Mouse (Mus musculus) thymus, postnatal 4 days (tissue): ENCODE results near the gene Hsp90ab1.

ENCODE experiments used
- DNase-seq: peaks from one replicate; pipeline ENCODE4 v3.0.0; 2021

Hsp90ab1 gene

DNA sequence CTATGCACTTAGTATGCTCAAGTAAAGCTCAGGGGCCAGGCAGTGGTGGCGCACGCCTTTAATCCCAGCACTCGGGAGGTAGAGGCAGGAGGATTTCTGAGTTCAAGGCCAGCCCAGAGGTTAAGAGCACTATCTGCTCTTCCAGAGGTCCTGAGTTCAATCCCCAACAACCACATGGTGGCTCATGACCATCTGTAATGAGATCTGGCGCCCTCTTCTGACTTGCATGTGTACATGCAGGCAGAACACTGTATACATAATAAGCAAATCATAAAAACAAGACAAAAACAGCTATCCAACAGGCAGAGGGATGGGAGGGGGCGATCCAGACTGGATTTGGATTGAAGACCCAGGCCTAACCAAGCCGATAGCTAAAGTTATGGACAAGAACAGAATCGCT is 5.8 kb upstream of the Hsp90ab1 start:
- peak; percentile 59 for DNase-seq

GRCm38 (mm10) chr17:45578242-45578641 is 5.2 kb upstream of the Hsp90ab1 start:
- no peak for DNase-seq

DNA sequence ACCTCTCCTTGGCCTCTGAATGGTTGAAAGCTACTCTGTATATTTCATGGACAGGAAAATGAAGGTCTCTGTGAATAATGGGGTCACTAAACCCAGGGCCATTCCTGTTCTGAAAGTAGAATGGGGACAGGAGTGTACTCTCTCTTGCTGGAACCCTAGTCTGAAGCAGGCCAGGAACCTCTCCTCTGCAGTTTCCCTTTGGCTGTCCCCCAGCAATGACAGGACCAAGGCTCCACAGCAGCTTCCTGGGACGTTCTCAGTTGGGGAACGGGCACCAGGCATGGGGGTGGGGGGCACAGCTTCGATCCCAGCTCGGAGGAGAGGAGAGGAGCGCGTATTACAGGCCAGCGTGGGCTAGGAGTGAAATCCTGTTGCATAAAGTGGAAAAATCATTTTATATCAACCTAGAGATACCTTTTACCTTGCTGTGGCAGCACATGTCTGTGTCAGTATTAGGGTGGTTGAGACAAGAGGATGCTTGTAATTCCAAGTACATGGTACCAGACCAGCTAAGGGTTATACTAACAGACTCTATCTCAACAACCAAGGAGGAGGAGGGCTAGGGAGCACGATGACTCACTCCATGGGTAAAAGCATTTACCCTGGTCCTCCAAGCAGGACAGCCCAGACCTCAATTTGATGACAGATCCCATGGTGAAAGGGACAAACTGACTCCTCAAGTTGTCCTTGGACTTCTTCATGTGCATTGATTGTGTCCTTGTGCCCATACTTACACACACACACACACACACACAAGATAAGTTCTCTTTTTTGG is 2.2 kb upstream of the Hsp90ab1 start:
- DNase-seq, result no peak

DNA sequence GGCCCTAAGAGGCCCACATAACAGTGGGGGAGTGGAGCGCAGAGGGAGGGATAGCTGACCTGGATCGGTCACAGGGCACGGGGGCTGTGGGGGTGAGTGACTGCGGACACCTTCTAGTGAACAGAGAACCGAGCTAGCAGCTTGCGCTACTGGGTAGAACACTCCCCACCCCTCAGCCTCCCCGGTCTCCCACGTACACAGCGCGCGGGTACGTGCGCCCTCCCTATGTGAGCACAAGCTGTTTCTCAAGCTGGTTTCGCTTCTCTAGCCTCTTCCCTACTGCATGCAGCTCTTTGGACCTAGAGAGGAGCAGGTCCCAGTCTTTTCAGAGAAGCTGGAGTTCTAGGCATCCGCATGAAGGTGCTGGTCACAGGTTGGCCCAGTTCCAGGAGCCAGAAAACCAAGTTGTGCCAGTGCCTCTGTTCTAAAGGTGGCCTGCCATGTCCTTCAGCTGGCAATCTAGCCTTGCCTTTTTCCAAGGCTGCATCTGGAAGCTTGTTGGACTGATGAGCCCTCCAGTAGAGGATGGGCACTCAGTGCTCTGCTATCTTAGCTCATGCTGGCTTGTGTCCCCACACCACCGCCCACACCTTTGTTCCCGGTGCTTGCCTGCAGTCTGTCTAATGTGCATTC is 1.2 kb upstream of the Hsp90ab1 start:
- DNase-seq, result peak; percentile 80

- peak; percentile 98 for DNase-seq
Observed at GRCm38 (mm10) chr17:45573780-45574123, 681 bp upstream of the Hsp90ab1 start.

GRCm38 (mm10) chr17:45572103-45573086 is 676 bp downstream of the Hsp90ab1 start:
- DNase-seq, result peak; percentile 83

GRCm38 (mm10) chr17:45569999-45570398 is 3.1 kb downstream of the Hsp90ab1 start:
- DNase-seq, result no peak

DNA sequence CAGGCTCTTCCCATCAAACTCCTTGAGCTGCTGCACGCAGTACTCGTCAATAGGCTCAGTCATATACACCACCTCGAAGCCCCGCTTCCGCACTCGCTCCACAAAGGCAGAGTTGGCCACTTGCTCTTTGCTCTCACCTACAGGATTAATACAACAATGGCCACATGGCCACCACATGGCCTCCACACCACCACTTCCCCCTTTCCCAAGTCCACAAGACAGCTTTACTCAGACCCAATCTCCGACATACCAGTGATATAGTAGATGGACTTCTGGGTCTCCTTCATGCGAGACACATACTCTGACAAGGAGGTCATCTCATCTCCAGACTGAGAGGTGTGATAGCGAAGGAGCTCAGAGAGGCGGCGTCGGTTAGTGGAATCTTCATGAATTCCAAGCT is 4.1 kb downstream of the Hsp90ab1 start:
- DNase-seq, result no peak

GRCm38 (mm10) chr17:45567162-45567601 is 5.9 kb downstream of the Hsp90ab1 start:
- DNase-seq, result no peak

- no peak for DNase-seq
Observed at GRCm38 (mm10) chr17:45566360-45567161, 6.5 kb downstream of the Hsp90ab1 start.

DNA sequence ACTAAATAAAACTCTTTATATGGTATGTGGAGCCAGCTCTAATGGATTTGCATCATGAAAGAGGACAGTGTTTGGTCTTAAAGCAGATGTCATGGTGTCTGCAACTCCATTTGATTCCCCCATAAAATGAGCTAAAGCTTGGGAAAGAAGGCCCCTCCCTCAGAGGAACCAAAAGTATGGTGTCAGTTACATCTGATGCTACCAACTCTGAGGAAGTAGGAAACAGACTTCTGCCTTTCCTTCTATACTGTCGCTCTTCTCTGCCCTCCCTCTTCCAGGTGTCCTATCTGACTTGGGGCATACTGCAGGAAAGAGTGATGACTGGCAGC is 7.1 kb downstream of the Hsp90ab1 start:
- no peak for DNase-seq

GRCm38 (mm10) chr17:45565103-45565502 is 8.0 kb downstream of the Hsp90ab1 start:
- DNase-seq, result no peak

GRCm38 (mm10) chr17:45564531-45565084 is 8.5 kb downstream of the Hsp90ab1 start:
- DNase-seq, result peak; percentile 39

GRCm38 (mm10) chr17:45563655-45564530 is 9.2 kb downstream of the Hsp90ab1 start, which contains the start of gene Slc35b2:
Gene Slc35b2 (plus strand): TSS chr17:45563874.
- DNase-seq, result peak; percentile 94

- DNase-seq, result no peak
Observed at GRCm38 (mm10) chr17:45563216-45563615, 9.9 kb downstream of the Hsp90ab1 start.

GRCm38 (mm10) chr17:45559732-45560525 is 13.1 kb downstream of the Hsp90ab1 start:
- DNase-seq, result no peak

- peak; percentile 66 for DNase-seq
Observed at GRCm38 (mm10) chr17:45557998-45558862, 14.8 kb downstream of the Hsp90ab1 start.

DNA sequence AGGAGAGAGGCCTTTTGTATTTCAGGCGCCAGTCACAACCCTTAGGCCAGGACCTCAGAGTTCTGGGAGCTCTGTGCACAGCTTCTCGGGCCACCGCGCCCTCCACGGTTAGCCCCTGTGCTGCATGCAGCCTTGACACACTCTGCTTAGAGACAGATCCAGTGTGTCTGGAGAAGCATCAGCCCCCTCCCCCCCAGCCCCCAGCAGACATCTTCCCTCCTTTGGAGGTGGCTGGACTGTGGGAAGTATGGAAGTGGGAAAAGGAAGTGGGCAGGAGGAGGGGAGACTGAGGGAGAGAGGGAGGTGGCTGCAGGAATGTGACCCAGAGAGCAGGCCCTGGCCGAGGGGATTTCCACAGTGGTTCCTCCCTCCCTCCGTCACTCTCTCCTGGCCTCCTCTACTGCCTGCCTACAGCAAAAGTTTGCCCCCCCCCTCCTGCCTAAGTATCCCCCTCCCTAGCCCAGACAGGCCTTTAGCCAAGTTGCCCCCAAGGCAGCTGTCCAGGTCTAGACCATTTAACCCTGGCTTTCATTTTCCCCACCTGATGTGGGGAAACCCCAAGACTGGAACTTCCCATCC is 15.7 kb downstream of the Hsp90ab1 start:
- peak; percentile 70 for DNase-seq
